Mouse (Mus musculus) sigmoid colon, adult 10 weeks (tissue): ENCODE results near the gene Zfp946. TPM values are rescaled to one million over a fixed set of nuclear protein-coding genes. Genes with fewer than 3 reads are reported as not detected.

ENCODE experiments used
- polyA plus RNA-seq: library from polyadenylated mRNA; stranded (reverse); fragments of 350-450 nt; fragmentation: Illumina TruSeq; extraction: RNeasy Lipid Tissue Mini Kit (QIAGEN cat#74804); gene quantifications from one replicate; pipeline ENCODE4 v1.2.3, GENCODE M21; 2014; ENCODE audit warnings: low read depth, low replicate concordance

Zfp946 gene
- 207 TPM for polyA plus RNA-seq

DNA sequence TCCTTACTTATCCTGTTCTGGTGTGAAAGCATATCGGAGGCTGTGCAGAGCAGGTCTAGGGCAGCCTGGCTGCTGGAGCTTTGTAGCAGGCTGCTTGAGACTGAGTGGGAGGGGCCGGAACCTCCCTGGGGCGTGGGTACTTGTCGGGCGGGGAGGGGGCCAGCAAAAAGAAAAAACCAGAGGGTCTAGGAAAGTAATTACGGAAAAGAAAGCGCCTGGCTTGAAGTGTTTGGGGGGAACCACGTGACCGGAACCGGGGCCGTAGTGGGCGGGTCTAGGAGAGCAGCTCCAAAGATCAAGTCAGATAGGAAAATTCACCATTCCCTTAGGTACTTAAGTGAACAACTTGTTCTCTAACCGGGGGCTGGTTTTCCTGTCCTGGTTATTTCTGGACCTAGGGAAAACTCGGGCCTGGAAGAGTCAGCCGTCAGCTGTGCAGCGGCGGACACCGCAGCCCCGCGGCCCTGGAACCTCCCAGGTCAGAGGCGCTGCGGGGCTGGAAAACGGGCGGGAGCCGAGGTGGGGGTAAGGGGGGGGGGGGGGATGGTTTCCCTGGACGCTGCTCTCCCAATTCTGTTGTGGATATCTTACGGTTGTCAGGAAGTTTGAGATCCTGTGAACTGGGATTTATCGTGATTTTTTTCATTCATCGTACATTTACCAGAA lies at the start of gene Zfp946:
Gene Zfp946 (plus strand): TSS at position 271 of the 666 bp plus-strand sequence.

Other genes starting within 250 kb of the Zfp946 start
- gene Zfp994, start 198.6 kb upstream of the Zfp946 start, polyA plus RNA-seq, result 48.9 TPM
- gene CT030661.1, start 109.4 kb upstream of the Zfp946 start, polyA plus RNA-seq, result 129 TPM
- gene Zfp944, start 62.8 kb upstream of the Zfp946 start, polyA plus RNA-seq, result 79.5 TPM
- gene Zfp758, start 62.8 kb upstream of the Zfp946 start, polyA plus RNA-seq, result 82.5 TPM
- not detected for gene Vmn2r111, start 149.3 kb downstream of the Zfp946 start, polyA plus RNA-seq
- gene Vmn2r112, start 176.7 kb downstream of the Zfp946 start, polyA plus RNA-seq, result not detected